Mouse (Mus musculus) monocyte, adult 2 months (primary cell): Measurements from ENCODE around the gene Mroh2a.

Source experiments
- DNase-seq, 2 experiments: peaks; one replicate each; pipeline ENCODE4 v3.0.0; 2022; ENCODE audit warnings: low spot score in 2 of 2, low read depth in 1 of 2

Gene Mroh2a

GRCm38 (mm10) chr1:88309020-88309419, 82.2 kb downstream of the Mroh2a start:
- DNase-seq: no peak

- no peak for DNase-seq
These were observed 83.1 kb downstream of the Mroh2a start for GRCm38 (mm10) chr1:88309905-88310304.

GRCm38 (mm10) chr1:88310349-88310748, 83.6 kb downstream of the Mroh2a start:
- DNase-seq: no peak
